Mouse (Mus musculus) kidney, postnatal 0 days (tissue): ENCODE measurements around the gene Atf4. TPM values are rescaled to one million over a fixed set of nuclear protein-coding genes. Genes with fewer than 3 reads are reported as not detected.

Experiments used
- ATAC-seq: fragments of 200-750 bp; cut with Nextera tagmentation; replicated peaks from 2 replicates; pipeline ENCODE4 v1.8.0; 2017; ENCODE audit warnings: low read depth, moderate number of reproducible peaks, moderate TSS enrichment, moderate library complexity; ENCODE audit not compliant: low FRiP score
- DNase-seq: peaks from one replicate; pipeline ENCODE4 v3.0.0-alpha.2; 2016; ENCODE audit warnings: low spot score
- H3K27ac ChIP-seq: fragments of 300-500 bp; sonication (generic); 2 replicates; pipeline ENCODE4 v1.5.1; 2014; ENCODE audit warnings: mild to moderate bottlenecking
- H3K27me3 ChIP-seq: fragments of 300-500 bp; sonication (generic); 2 replicates; pipeline ENCODE4 v1.6.1; 2014; ENCODE audit warnings: low read length, mixed read lengths; ENCODE audit not compliant: insufficient read depth
- H3K36me3 ChIP-seq: fragments of 300-500 bp; sonication (generic); 2 replicates; pipeline ENCODE4 v1.6.1; 2014; ENCODE audit warnings: low read length, mixed read lengths; ENCODE audit not compliant: insufficient read depth
- H3K4me1 ChIP-seq: fragments of 300-500 bp; sonication (generic); replicated peaks from 2 replicates; pipeline ENCODE4 v1.6.1; 2014; ENCODE audit warnings: antibody characterized with exemption, low read length, mixed read lengths; ENCODE audit not compliant: insufficient read depth
- H3K4me2 ChIP-seq: fragments of 300-500 bp; sonication (generic); 2 replicates; pipeline ENCODE4 v1.6.1; 2014; ENCODE audit warnings: mild to moderate bottlenecking, low read length, moderate library complexity, mixed read lengths
- H3K4me3 ChIP-seq: fragments of 300-500 bp; sonication (generic); replicated peaks from 2 replicates; pipeline ENCODE4 v1.5.1; 2014; ENCODE audit warnings: low read depth, low read length
- H3K9ac ChIP-seq: fragments of 300-500 bp; sonication (generic); 2 replicates; pipeline ENCODE4 v1.6.1; 2014; ENCODE audit warnings: low read depth, low read length
- H3K9me3 ChIP-seq: fragments of 300-500 bp; sonication (generic); replicated peaks from 2 replicates; pipeline ENCODE4 v1.6.1; 2016; ENCODE audit warnings: low read length, inconsistent platforms, mixed read lengths
- CTCF ChIP-seq: IDR thresholded peaks from 2 replicates; pipeline ENCODE4 v1.5.1; 2016; ENCODE audit warnings: antibody characterized with exemption, low read depth, mild to moderate bottlenecking, moderate library complexity
- WGBS: fragments of 180-500 bp; shearing (Covaris S2); extraction: QIAGEN DNeasy Blood & Tissue Kit; methylation state at CpG from one replicate; pipeline ENCODE4 v1.1.7; 2014; 5-methylcytosine and 5-hydroxymethylcytosine counted together
- polyA plus RNA-seq: library from polyadenylated mRNA; unstranded; fragments of >200 nt; fragmentation: Nextera tagmentation; extraction: Ambion mirVana; gene quantifications from 2 replicates; pipeline ENCODE4 v1.2.1, GENCODE M21; 2015

Atf4 gene
- polyA plus RNA-seq, 1 experiment from 2014 or later, result 116 TPM

DNA sequence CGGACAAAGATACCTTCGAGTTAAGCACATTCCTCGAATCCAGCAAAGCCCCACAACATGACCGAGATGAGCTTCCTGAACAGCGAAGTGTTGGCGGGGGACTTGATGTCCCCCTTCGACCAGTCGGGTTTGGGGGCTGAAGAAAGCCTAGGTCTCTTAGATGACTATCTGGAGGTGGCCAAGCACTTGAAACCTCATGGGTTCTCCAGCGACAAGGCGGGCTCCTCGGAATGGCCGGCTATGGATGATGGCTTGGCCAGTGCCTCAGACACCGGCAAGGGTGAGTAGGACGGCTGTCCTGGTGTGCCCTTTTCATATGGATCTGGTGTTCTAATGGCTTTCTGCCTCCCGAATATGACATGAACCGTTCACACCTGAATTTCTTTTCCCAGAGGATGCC, 1.3 kb downstream of the Atf4 start:
- Histone ChIP-seq H3K9me3 (no peaks in the 10 kb centered on the region), H3K27me3 (no peaks in the 10 kb centered on the region), H3K27ac (peak overlapping the region; percentile 98), H3K36me3 (peaks cover 23% of the 10 kb centered on the region), H3K4me1 (peaks cover 28% of the 10 kb centered on the region), H3K4me2 (peak overlapping the region; percentile 98), H3K9ac (peak overlapping the region; percentile 98), H3K4me3 (peak overlapping the region; percentile 90)
- TF ChIP-seq CTCF, result no peak
- ATAC-seq (no peak), DNase-seq (no peak)
- 4% methylated on average over 16 of the region's 16 CpGs for WGBS

DNA sequence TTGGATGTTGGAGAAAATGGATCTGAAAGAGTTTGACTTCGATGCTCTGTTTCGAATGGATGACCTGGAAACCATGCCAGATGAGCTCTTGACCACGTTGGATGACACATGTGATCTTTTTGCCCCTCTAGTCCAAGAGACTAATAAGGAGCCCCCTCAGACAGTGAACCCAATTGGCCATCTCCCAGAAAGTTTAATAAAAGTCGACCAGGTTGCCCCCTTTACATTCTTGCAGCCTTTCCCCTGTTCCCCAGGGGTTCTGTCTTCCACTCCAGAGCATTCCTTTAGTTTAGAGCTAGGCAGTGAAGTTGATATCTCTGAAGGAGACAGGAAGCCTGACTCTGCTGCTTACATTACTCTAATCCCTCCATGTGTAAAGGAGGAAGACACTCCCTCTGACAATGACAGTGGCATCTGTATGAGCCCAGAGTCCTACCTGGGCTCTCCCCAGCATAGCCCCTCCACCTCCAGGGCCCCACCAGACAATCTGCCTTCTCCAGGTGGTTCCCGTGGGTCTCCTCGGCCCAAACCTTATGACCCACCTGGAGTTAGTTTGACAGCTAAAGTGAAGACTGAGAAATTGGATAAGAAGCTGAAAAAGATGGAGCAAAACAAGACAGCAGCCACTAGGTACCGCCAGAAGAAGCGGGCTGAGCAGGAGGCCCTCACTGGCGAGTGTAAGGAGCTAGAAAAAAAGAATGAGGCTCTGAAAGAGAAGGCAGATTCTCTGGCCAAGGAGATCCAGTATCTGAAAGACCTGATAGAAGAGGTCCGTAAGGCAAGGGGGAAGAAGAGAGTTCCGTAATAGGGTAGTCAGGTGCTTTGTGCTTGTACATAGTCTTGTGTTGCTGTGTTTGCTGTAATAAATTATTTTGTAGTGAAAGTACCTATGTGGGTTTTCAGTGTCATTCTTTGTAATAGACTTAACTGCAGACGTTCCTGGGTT, 1.9 kb downstream of the Atf4 start:
- ATAC-seq, result no peak
- peak overlapping the region; percentile 98 for H3K9ac ChIP-seq
- TF ChIP-seq CTCF, result no peak
- peaks cover 23% of the 10 kb centered on the region for H3K36me3 ChIP-seq
- peaks cover 28% of the 10 kb centered on the region for H3K4me1 ChIP-seq
- H3K4me3 ChIP-seq, result peak overlapping the region; percentile 90
- DNase-seq, result no peak
- peak overlapping the region; percentile 98 for H3K27ac ChIP-seq
- peak overlapping the region; percentile 98 for H3K4me2 ChIP-seq
- WGBS, result 55% methylated on average over 12 of the region's 12 CpGs
- no peaks in the 10 kb centered on the region for H3K27me3 ChIP-seq
- no peaks in the 10 kb centered on the region for H3K9me3 ChIP-seq

DNA sequence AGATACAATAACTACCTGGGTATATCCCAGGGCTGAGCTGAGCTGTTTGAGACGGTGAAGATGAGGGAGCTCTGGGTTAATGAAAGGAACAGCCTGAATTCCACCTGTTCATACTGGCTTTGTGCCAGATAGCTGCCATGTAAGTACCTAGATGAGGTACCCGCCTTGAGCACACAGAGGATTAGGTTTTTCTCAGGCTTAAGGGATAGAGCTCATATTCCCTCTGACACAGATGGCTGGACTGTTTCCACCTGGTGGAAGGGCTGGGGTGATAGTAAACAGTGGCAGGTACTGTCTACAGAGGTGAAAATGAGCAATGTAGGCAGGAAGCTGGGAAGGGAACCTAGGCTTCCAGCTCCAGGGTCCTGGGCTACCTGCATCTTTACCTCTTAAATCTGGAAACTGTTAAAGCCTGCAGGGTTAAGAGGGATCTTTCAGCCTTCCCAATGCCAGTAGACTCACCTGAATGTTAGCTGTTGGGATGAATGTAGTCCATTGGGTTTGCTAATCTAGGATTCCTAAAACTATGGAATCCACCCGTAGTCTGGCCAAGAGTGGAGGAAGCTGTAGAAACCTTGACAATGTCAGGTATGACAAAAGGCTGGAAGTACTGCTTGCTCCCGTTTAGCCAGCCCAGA, 2.7 kb downstream of the Atf4 start:
- H3K36me3 ChIP-seq, result peaks cover 23% of the 10 kb centered on the region
- H3K27ac ChIP-seq, result peak overlapping the region; percentile 62; the same call in 1 of the 2 replicates
- no peaks in the 10 kb centered on the region for H3K27me3 ChIP-seq
- no peak for DNase-seq
- peaks cover 28% of the 10 kb centered on the region for H3K4me1 ChIP-seq
- ATAC-seq, result no peak
- H3K9me3 ChIP-seq, result no peaks in the 10 kb centered on the region
- H3K4me2 ChIP-seq, result peak overlapping the region; percentile 98
- no peak for TF ChIP-seq CTCF
- peak overlapping the region; percentile 98; the same call in 1 of the 2 replicates for H3K9ac ChIP-seq
- WGBS, result 26% methylated on average over 4 of the region's 4 CpGs
- peak overlapping the region; percentile 90; the same call in 1 of the 2 replicates for H3K4me3 ChIP-seq

DNA sequence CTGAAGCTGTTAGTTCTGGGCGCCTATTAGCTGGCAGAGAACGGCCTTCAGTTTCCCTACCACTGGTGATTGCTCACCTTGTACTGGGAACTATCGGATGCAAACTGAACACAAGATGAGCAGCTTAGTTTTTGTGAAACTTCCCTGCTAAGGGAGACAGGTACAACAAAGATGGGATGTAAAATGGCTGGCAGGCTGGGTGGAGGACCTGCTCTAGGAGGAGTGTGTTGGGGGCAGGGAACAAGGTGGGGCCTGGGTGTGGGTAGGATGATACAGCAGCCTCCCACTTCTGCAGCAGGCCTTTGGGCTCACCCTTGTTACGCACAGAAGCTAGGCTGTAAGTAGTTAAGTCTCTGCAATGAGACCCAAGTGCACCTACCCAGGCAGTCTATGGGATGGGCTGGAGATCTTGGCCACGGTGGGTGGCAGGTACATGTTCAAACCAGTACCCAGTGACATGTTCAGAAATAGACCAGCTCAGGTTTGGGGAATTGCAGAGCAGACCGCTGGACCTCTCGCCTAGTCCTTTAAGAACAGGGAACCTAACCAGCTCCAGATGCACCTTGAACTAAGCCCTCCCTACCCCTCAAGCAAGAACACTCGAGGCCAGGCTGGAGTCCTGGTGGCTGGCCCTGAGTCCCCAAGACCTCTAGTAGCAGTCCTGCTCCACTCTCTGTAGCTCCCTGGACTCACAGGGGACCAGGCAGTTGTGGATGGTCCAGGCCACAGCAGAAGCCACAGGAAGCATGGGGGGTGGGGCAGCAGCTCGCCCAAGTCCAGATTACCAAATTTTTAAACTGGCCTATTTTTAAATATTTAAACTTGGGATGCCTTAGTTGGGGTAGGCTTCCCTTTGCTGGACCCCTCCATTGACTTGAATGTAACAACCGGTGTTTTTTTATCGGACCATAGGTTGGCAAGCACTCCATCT, 3.5 kb downstream of the Atf4 start:
- DNase-seq (no peak), ATAC-seq (no peak)
- H3K4me3 ChIP-seq, result no peak overlapping the region
- TF ChIP-seq CTCF, result no peak
- peaks cover 27% of the 10 kb centered on the region for H3K4me1 ChIP-seq
- H3K27ac ChIP-seq, result peak overlapping the region; percentile 62; the same call in 1 of the 2 replicates
- WGBS, result 58% methylated on average over 11 of the region's 11 CpGs
- peak overlapping the region; percentile 98; the same call in 1 of the 2 replicates for H3K9ac ChIP-seq
- no peaks in the 10 kb centered on the region for H3K9me3 ChIP-seq
- no peaks in the 10 kb centered on the region for H3K27me3 ChIP-seq
- H3K4me2 ChIP-seq, result no peak overlapping the region
- peaks cover 23% of the 10 kb centered on the region for H3K36me3 ChIP-seq

DNA sequence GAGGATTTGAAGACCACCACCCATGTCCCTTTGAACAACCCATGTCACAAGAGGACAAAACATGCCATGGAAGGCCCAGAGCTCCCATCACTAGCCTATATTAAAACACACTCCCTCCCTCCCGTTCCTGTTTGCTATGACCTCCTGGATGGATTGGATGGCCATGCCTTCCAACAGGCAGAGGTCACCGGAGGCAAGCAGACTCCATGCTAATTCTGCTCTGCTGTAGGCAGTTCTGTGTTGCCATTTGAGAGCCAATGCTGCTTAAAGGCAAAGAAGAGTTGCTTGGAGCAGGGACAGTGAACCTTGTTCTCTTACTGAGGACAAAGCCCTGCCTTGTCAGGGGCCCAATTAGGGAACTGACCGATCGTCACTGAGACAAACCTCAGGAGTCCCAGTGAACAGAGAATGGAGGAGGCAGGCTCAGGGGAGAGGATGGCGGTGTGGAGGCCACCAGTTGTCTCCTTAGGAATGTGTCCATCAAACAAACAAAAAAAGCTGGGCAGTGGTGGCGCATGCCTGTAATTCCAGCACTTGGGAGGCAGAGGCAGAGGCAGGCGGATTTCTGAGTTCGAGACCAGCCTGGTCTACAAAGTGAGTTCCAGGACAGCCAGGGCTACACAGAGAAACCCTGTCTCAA, 4.5 kb downstream of the Atf4 start:
- H3K4me1 ChIP-seq, result peaks cover 19% of the 10 kb centered on the region; the same call in 1 of the 2 replicates
- no peak for TF ChIP-seq CTCF
- 75% methylated on average over 8 of the region's 8 CpGs for WGBS
- H3K27ac ChIP-seq, result no peak overlapping the region
- no peaks in the 10 kb centered on the region for H3K9me3 ChIP-seq
- ATAC-seq, result no peak
- H3K4me2 ChIP-seq, result no peak overlapping the region
- peaks cover 23% of the 10 kb centered on the region for H3K36me3 ChIP-seq
- DNase-seq, result no peak
- no peak overlapping the region for H3K4me3 ChIP-seq
- no peak overlapping the region for H3K9ac ChIP-seq
- H3K27me3 ChIP-seq, result no peaks in the 10 kb centered on the region
